Mouse (Mus musculus): ENCODE measurements around the gene Spry2.

- TF ChIP-seq CTCF (conservative IDR thresholded peaks at IDR 0.05; ENCODE audit: low read length) (no peak), NANOG (IDR thresholded peaks at IDR 0.05; ENCODE audit: borderline replicate concordance, low read length) (no peak), POU5F1 (IDR thresholded peaks at IDR 0.05; ENCODE audit: borderline replicate concordance, low read length) (no peak)
Measured at GRCm38 (mm10) chr14:105896791-105897568, at the start of gene Spry2.

All from E14TG2a.4 (cell line).